Mouse (Mus musculus): ENCODE results near the gene Cyp19a1. TPM values are rescaled to one million over a fixed set of nuclear protein-coding genes. Genes with fewer than 3 reads are reported as not detected.

The Cyp19a1 gene
- polyA plus RNA-seq, 1 experiment, result not detected

GRCm38 (mm10) chr9:54227580-54227979, 40.3 kb downstream of the Cyp19a1 start:
- Histone ChIP-seq H3K4me1 (ENCODE audit: control insufficient read depth, insufficient read depth, insufficient read length, low read length) (no peaks in the 10 kb centered on the region), H3K4me3 (ENCODE audit: insufficient read depth, low read depth, low read length) (no peak overlapping the region), H3K27ac (replicated peaks; ENCODE audit: low read depth, low read length) (no peak overlapping the region)

GRCm38 (mm10) chr9:54216511-54216910, 51.4 kb downstream of the Cyp19a1 start:
- Histone ChIP-seq H3K27ac (replicated peaks; ENCODE audit: low read depth, low read length) (no peak overlapping the region), H3K4me3 (ENCODE audit: insufficient read depth, low read depth, low read length) (no peak overlapping the region), H3K4me1 (ENCODE audit: control insufficient read depth, insufficient read depth, insufficient read length, low read length) (no peaks in the 10 kb centered on the region)

- Histone ChIP-seq H3K27ac (replicated peaks; ENCODE audit: low read depth, low read length) (no peak overlapping the region), H3K4me3 (ENCODE audit: insufficient read depth, low read depth, low read length) (no peak overlapping the region), H3K4me1 (ENCODE audit: control insufficient read depth, insufficient read depth, insufficient read length, low read length) (no peaks in the 10 kb centered on the region)
Observed at GRCm38 (mm10) chr9:54214881-54215280, 53.0 kb downstream of the Cyp19a1 start.

GRCm38 (mm10) chr9:54194790-54195189, 73.1 kb downstream of the Cyp19a1 start:
- Histone ChIP-seq H3K27ac (replicated peaks; ENCODE audit: low read depth, low read length) (no peak overlapping the region), H3K4me1 (ENCODE audit: control insufficient read depth, insufficient read depth, insufficient read length, low read length) (no peaks in the 10 kb centered on the region), H3K4me3 (ENCODE audit: insufficient read depth, low read depth, low read length) (no peak overlapping the region)

- Histone ChIP-seq H3K27ac (replicated peaks; ENCODE audit: low read depth, low read length) (no peak overlapping the region), H3K4me3 (ENCODE audit: insufficient read depth, low read depth, low read length) (no peak overlapping the region), H3K4me1 (ENCODE audit: control insufficient read depth, insufficient read depth, insufficient read length, low read length) (no peaks in the 10 kb centered on the region)
Observed at GRCm38 (mm10) chr9:54191435-54191834, 76.5 kb downstream of the Cyp19a1 start.

- no peak overlapping the region for H3K27ac ChIP-seq (replicated peaks; ENCODE audit: low read depth, low read length)
- no peak overlapping the region for H3K4me3 ChIP-seq (ENCODE audit: insufficient read depth, low read depth, low read length)
- no peaks in the 10 kb centered on the region for H3K4me1 ChIP-seq (ENCODE audit: control insufficient read depth, insufficient read depth, insufficient read length, low read length)
Observed at GRCm38 (mm10) chr9:54182484-54182883, 85.4 kb downstream of the Cyp19a1 start.

- no peak overlapping the region for H3K27ac ChIP-seq (replicated peaks; ENCODE audit: low read depth, low read length)
- H3K4me3 ChIP-seq (ENCODE audit: insufficient read depth, low read depth, low read length), result no peak overlapping the region
- H3K4me1 ChIP-seq (ENCODE audit: control insufficient read depth, insufficient read depth, insufficient read length, low read length), result no peaks in the 10 kb centered on the region
Observed at GRCm38 (mm10) chr9:54181330-54181729, 86.6 kb downstream of the Cyp19a1 start.

- Histone ChIP-seq H3K27ac (replicated peaks; ENCODE audit: low read depth, low read length) (no peak overlapping the region), H3K4me3 (ENCODE audit: insufficient read depth, low read depth, low read length) (no peak overlapping the region), H3K4me1 (ENCODE audit: control insufficient read depth, insufficient read depth, insufficient read length, low read length) (no peaks in the 10 kb centered on the region)
Observed at GRCm38 (mm10) chr9:54180216-54180615, 87.7 kb downstream of the Cyp19a1 start.

GRCm38 (mm10) chr9:54169489-54169888, 98.4 kb downstream of the Cyp19a1 start:
- Histone ChIP-seq H3K4me1 (ENCODE audit: control insufficient read depth, insufficient read depth, insufficient read length, low read length) (no peaks in the 10 kb centered on the region), H3K27ac (replicated peaks; ENCODE audit: low read depth, low read length) (no peak overlapping the region), H3K4me3 (ENCODE audit: insufficient read depth, low read depth, low read length) (no peak overlapping the region)

- Histone ChIP-seq H3K27ac (replicated peaks; ENCODE audit: low read depth, low read length) (no peak overlapping the region), H3K4me1 (ENCODE audit: control insufficient read depth, insufficient read depth, insufficient read length, low read length) (no peaks in the 10 kb centered on the region), H3K4me3 (ENCODE audit: insufficient read depth, low read depth, low read length) (no peak overlapping the region)
Observed at GRCm38 (mm10) chr9:54168425-54168824, 99.5 kb downstream of the Cyp19a1 start.

- Histone ChIP-seq H3K27ac (replicated peaks; ENCODE audit: low read depth, low read length) (no peak overlapping the region), H3K4me3 (ENCODE audit: insufficient read depth, low read depth, low read length) (no peak overlapping the region), H3K4me1 (ENCODE audit: control insufficient read depth, insufficient read depth, insufficient read length, low read length) (no peaks in the 10 kb centered on the region)
Observed at GRCm38 (mm10) chr9:54163117-54163516, 104.8 kb downstream of the Cyp19a1 start.

GRCm38 (mm10) chr9:54153679-54154078, 114.2 kb downstream of the Cyp19a1 start:
- H3K4me3 ChIP-seq (ENCODE audit: insufficient read depth, low read depth, low read length), result no peak overlapping the region
- no peaks in the 10 kb centered on the region for H3K4me1 ChIP-seq (ENCODE audit: control insufficient read depth, insufficient read depth, insufficient read length, low read length)
- H3K27ac ChIP-seq (replicated peaks; ENCODE audit: low read depth, low read length), result no peak overlapping the region

- H3K27ac ChIP-seq (replicated peaks; ENCODE audit: low read depth, low read length), result no peak overlapping the region
- H3K4me1 ChIP-seq (ENCODE audit: control insufficient read depth, insufficient read depth, insufficient read length, low read length), result no peaks in the 10 kb centered on the region
- no peak overlapping the region for H3K4me3 ChIP-seq (ENCODE audit: insufficient read depth, low read depth, low read length)
Observed at GRCm38 (mm10) chr9:54139191-54139590, 128.7 kb downstream of the Cyp19a1 start.

Other genes starting within 250 kb of the Cyp19a1 start
- not detected in 2 replicates for gene Tnfaip8l3, start 199.7 kb downstream of the Cyp19a1 start, polyA plus RNA-seq (2012; ENCODE audit: insufficient read depth, insufficient read length, missing spikeins)
- 20.5 and 31.4 TPM in 2 replicates for gene Gldn, start 18.4 kb upstream of the Cyp19a1 start, polyA plus RNA-seq (2012; ENCODE audit: insufficient read depth, insufficient read length, missing spikeins)
- gene Dmxl2, start 233.5 kb upstream of the Cyp19a1 start, polyA plus RNA-seq (2012; ENCODE audit: insufficient read depth, insufficient read length, missing spikeins), result 2.8 and 3.3 TPM in 2 replicates

Data from brown adipose tissue, adult 24 weeks (tissue).